Mouse (Mus musculus): ENCODE results near the gene 1300017J02Rik. TPM values are rescaled to one million over a fixed set of nuclear protein-coding genes. Genes with fewer than 3 reads are reported as not detected.
"Not testable (repeated sequence)": the region's sequence is repeated elsewhere in the genome, so short reads cannot be mapped to it uniquely, and the experiment has no call there.

Gene 1300017J02Rik
- polyA plus RNA-seq (2012; rRNA removed) (0.79 and 1.1 TPM in 2 replicates), polyA plus RNA-seq (2014; fragmentation: Nextera tagmentation; extraction: Ambion mirVana) (0.28 and 0.58 TPM in 2 replicates)

GRCm38 (mm10) chr9:103304927-103305326 is at the start of gene 1300017J02Rik, which contains the start of gene Topbp1:
Gene 1300017J02Rik (minus strand): TSS chr9:103305082.
Gene Topbp1 (plus strand): TSS chr9:103305215.
- under 1% methylated on average over 47 of the region's 49 CpGs for WGBS
- ATAC-seq (ENCODE audit: low FRiP score, low read depth), result peak; percentile 98
- peak; percentile 96 for DNase-seq (ENCODE audit: low spot score)
- peak within 1 kb of the TSS; percentile 95 for H3K4me3 ChIP-seq (replicated peaks; ENCODE audit: low read length)
- no peaks in the 10 kb centered on the region for H3K27me3 ChIP-seq (ENCODE audit: control insufficient read depth, insufficient read depth, low read length)
- peak within 1 kb of the TSS; percentile 64 for H3K4me2 ChIP-seq (replicated peaks; ENCODE audit: low read depth, low read length, severe bottlenecking)
- peak within 1 kb of the TSS; percentile 92 for H3K27ac ChIP-seq (replicated peaks; ENCODE audit: low read depth, low read length)
- no peaks in the 10 kb centered on the region for H3K9me3 ChIP-seq (ENCODE audit: control insufficient read depth, low read length)
- peak; percentile 98 for TF ChIP-seq POLR2A (IDR thresholded peaks at IDR 0.05; ENCODE audit: borderline replicate concordance, extremely low read depth, insufficient read depth, insufficient read length)
- peak within 1 kb of the TSS; percentile 92 for H3K9ac ChIP-seq (ENCODE audit: low read depth, low read length, severe bottlenecking)
- H3K4me1 ChIP-seq (ENCODE audit: control insufficient read depth, insufficient read depth, low read length), result no peaks in the 10 kb centered on the region; the same call in 1 of the 2 replicates
- peaks cover 27% of the 10 kb centered on the region for H3K36me3 ChIP-seq (ENCODE audit: control insufficient read depth, insufficient read depth, low read length)

GRCm38 (mm10) chr9:103353500-103354260 is 48.8 kb upstream of the 1300017J02Rik start:
- H3K9me3 ChIP-seq (ENCODE audit: control insufficient read depth, low read length); DNase-seq (ENCODE audit: low spot score); H3K27me3 ChIP-seq (ENCODE audit: control insufficient read depth, insufficient read depth, low read length); H3K9ac ChIP-seq (ENCODE audit: low read depth, low read length, severe bottlenecking); ATAC-seq (ENCODE audit: low FRiP score, low read depth); H3K4me3 ChIP-seq (replicated peaks; ENCODE audit: low read length); H3K4me2 ChIP-seq (replicated peaks; ENCODE audit: low read depth, low read length, severe bottlenecking); H3K27ac ChIP-seq (replicated peaks; ENCODE audit: low read depth, low read length); H3K4me1 ChIP-seq (ENCODE audit: control insufficient read depth, insufficient read depth, low read length): not testable (repeated sequence)
- WGBS, result 86% methylated on average over 6 of the region's 7 CpGs
- H3K36me3 ChIP-seq (ENCODE audit: control insufficient read depth, insufficient read depth, low read length), result peaks cover 49% of the 10 kb centered on the region

- H3K27ac ChIP-seq (replicated peaks; ENCODE audit: low read depth, low read length), result no peak overlapping the region
- DNase-seq (ENCODE audit: low spot score) (no peak), ATAC-seq (ENCODE audit: low FRiP score, low read depth) (no peak)
- no peak overlapping the region for H3K4me2 ChIP-seq (replicated peaks; ENCODE audit: low read depth, low read length, severe bottlenecking)
- no peaks in the 10 kb centered on the region for H3K9me3 ChIP-seq (ENCODE audit: control insufficient read depth, low read length)
- no peak overlapping the region for H3K9ac ChIP-seq (ENCODE audit: low read depth, low read length, severe bottlenecking)
- H3K4me1 ChIP-seq (ENCODE audit: control insufficient read depth, insufficient read depth, low read length), result no peaks in the 10 kb centered on the region
- peaks cover 59% of the 10 kb centered on the region for H3K36me3 ChIP-seq (ENCODE audit: control insufficient read depth, insufficient read depth, low read length)
- no peak overlapping the region for H3K4me3 ChIP-seq (replicated peaks; ENCODE audit: low read length)
- no peaks in the 10 kb centered on the region for H3K27me3 ChIP-seq (ENCODE audit: control insufficient read depth, insufficient read depth, low read length)
- TF ChIP-seq POLR2A (IDR thresholded peaks at IDR 0.05; ENCODE audit: borderline replicate concordance, extremely low read depth, insufficient read depth, insufficient read length), result no peak
Measured at GRCm38 (mm10) chr9:103348791-103349190, 43.9 kb upstream of the 1300017J02Rik start.

GRCm38 (mm10) chr9:103347996-103348490 is 43.2 kb upstream of the 1300017J02Rik start:
- ATAC-seq (ENCODE audit: low FRiP score, low read depth) (no peak), DNase-seq (ENCODE audit: low spot score) (no peak)
- 86% methylated on average over 1 of the region's 1 CpGs for WGBS
- no peaks in the 10 kb centered on the region for H3K27me3 ChIP-seq (ENCODE audit: control insufficient read depth, insufficient read depth, low read length)
- no peak overlapping the region for H3K9ac ChIP-seq (ENCODE audit: low read depth, low read length, severe bottlenecking)
- H3K9me3 ChIP-seq (ENCODE audit: control insufficient read depth, low read length), result no peaks in the 10 kb centered on the region
- no peak overlapping the region for H3K27ac ChIP-seq (replicated peaks; ENCODE audit: low read depth, low read length)
- H3K4me2 ChIP-seq (replicated peaks; ENCODE audit: low read depth, low read length, severe bottlenecking), result no peak overlapping the region
- no peak overlapping the region for H3K4me3 ChIP-seq (replicated peaks; ENCODE audit: low read length)
- H3K36me3 ChIP-seq (ENCODE audit: control insufficient read depth, insufficient read depth, low read length), result peaks cover 64% of the 10 kb centered on the region
- no peaks in the 10 kb centered on the region for H3K4me1 ChIP-seq (ENCODE audit: control insufficient read depth, insufficient read depth, low read length)
- no peak for TF ChIP-seq POLR2A (IDR thresholded peaks at IDR 0.05; ENCODE audit: borderline replicate concordance, extremely low read depth, insufficient read depth, insufficient read length)

- no peak overlapping the region for H3K9ac ChIP-seq (ENCODE audit: low read depth, low read length, severe bottlenecking)
- no peaks in the 10 kb centered on the region for H3K9me3 ChIP-seq (ENCODE audit: control insufficient read depth, low read length)
- TF ChIP-seq POLR2A (IDR thresholded peaks at IDR 0.05; ENCODE audit: borderline replicate concordance, extremely low read depth, insufficient read depth, insufficient read length), result no peak
- peaks cover 70% of the 10 kb centered on the region for H3K36me3 ChIP-seq (ENCODE audit: control insufficient read depth, insufficient read depth, low read length)
- H3K4me3 ChIP-seq (replicated peaks; ENCODE audit: low read length), result no peak overlapping the region
- no peak for DNase-seq (ENCODE audit: low spot score)
- ATAC-seq (ENCODE audit: low FRiP score, low read depth), result no peak
- no peaks in the 10 kb centered on the region for H3K4me1 ChIP-seq (ENCODE audit: control insufficient read depth, insufficient read depth, low read length)
- no peak overlapping the region for H3K4me2 ChIP-seq (replicated peaks; ENCODE audit: low read depth, low read length, severe bottlenecking)
- 86% methylated on average over 4 of the region's 4 CpGs for WGBS
- no peaks in the 10 kb centered on the region for H3K27me3 ChIP-seq (ENCODE audit: control insufficient read depth, insufficient read depth, low read length)
- no peak overlapping the region for H3K27ac ChIP-seq (replicated peaks; ENCODE audit: low read depth, low read length)
Measured at GRCm38 (mm10) chr9:103347045-103347444, 42.2 kb upstream of the 1300017J02Rik start.

All from limb, embryonic 14.5 days (tissue).